Mouse (Mus musculus): ENCODE results near the gene Notch3.
"Not testable (repeated sequence)": the region's sequence is repeated elsewhere in the genome, so short reads cannot be mapped to it uniquely, and the experiment has no call there.

Notch3 gene

GRCm38 (mm10) chr17:32119196-32119595 lies 47.5 kb downstream of the Notch3 start:
- intact Hi-C loops (cut with DNase I), result no loop called here

GRCm38 (mm10) chr17:32118484-32118883 lies 48.2 kb downstream of the Notch3 start:
- intact Hi-C loops (cut with DNase I), result no loop called here

- intact Hi-C loops (cut with DNase I), result not testable (repeated sequence)
These were observed 48.7 kb downstream of the Notch3 start for GRCm38 (mm10) chr17:32117872-32118421.

- intact Hi-C loops (cut with DNase I), result no loop called here
These were observed 49.3 kb downstream of the Notch3 start for GRCm38 (mm10) chr17:32117287-32117871.

GRCm38 (mm10) chr17:32116586-32117286 lies 49.9 kb downstream of the Notch3 start:
- intact Hi-C loops (cut with DNase I), result no loop called here

GRCm38 (mm10) chr17:32114486-32114885 lies 52.2 kb downstream of the Notch3 start:
- intact Hi-C loops (cut with DNase I), result not testable (repeated sequence)

GRCm38 (mm10) chr17:32113523-32114421 lies 52.9 kb downstream of the Notch3 start:
- intact Hi-C loops (cut with DNase I), result no loop called here

GRCm38 (mm10) chr17:32113255-32113522 lies 53.5 kb downstream of the Notch3 start:
- intact Hi-C loops (cut with DNase I), result no loop called here

- intact Hi-C loops (cut with DNase I), result no loop called here
These were observed 54.0 kb downstream of the Notch3 start for GRCm38 (mm10) chr17:32112434-32113254.

GRCm38 (mm10) chr17:32110980-32111780 lies 55.5 kb downstream of the Notch3 start:
- intact Hi-C loops (cut with DNase I), result no loop called here

- intact Hi-C loops (cut with DNase I), result no loop called here
These were observed 56.2 kb downstream of the Notch3 start for GRCm38 (mm10) chr17:32110424-32110823.

GRCm38 (mm10) chr17:32109201-32109940 lies 57.3 kb downstream of the Notch3 start:
- intact Hi-C loops (cut with DNase I), result no loop called here

- intact Hi-C loops (cut with DNase I), result not testable (repeated sequence)
These were observed 58.2 kb downstream of the Notch3 start for GRCm38 (mm10) chr17:32108320-32109011.

GRCm38 (mm10) chr17:32107877-32108276 lies 58.8 kb downstream of the Notch3 start:
- intact Hi-C loops (cut with DNase I), result no loop called here

- intact Hi-C loops (cut with DNase I), result no loop called here
These were observed 60.3 kb downstream of the Notch3 start for GRCm38 (mm10) chr17:32106358-32106757.

GRCm38 (mm10) chr17:32103054-32103453 lies 63.6 kb downstream of the Notch3 start:
- intact Hi-C loops (cut with DNase I), result no loop called here

GRCm38 (mm10) chr17:32099943-32100586 lies 66.6 kb downstream of the Notch3 start:
- intact Hi-C loops (cut with DNase I), result no loop called here

- intact Hi-C loops (cut with DNase I), result no loop called here
These were observed 67.1 kb downstream of the Notch3 start for GRCm38 (mm10) chr17:32099574-32099942.

Data from adrenal gland (tissue).